Mouse (Mus musculus): ENCODE data around the gene Prph2. TPM values are rescaled to one million over a fixed set of nuclear protein-coding genes. Genes with fewer than 3 reads are reported as not detected.

Gene Prph2
- polyA plus RNA-seq, 2 experiments, result not detected

DNA sequence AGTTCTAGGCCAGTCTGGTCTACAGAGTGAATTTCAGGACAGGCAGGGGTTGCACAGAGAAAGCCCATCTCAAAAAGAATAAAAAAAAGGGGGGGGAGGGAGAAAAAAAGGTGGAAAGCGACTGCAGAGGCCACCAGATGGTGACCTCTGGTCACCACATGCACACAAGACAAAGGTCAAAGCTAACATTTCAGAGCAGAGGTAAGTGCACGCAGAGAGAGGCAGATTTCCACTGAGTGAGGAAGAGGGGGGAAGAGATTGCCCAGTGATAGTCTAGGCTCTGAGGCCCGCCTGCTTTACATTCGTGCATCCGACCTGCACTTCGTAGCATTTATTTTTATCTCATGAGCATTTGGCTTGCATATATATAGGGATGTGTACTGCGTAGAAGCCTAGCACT is 37.5 kb upstream of the Prph2 start:
- no peaks in the 10 kb centered on the region for H3K9me3 ChIP-seq (ENCODE audit: control insufficient read depth, low read length)
- no peak overlapping the region for H3K27ac ChIP-seq (replicated peaks; ENCODE audit: low read depth, low read length)
- H3K4me2 ChIP-seq (replicated peaks; ENCODE audit: low read depth, low read length, severe bottlenecking), result no peak overlapping the region
- no peaks in the 10 kb centered on the region for H3K4me1 ChIP-seq (ENCODE audit: control insufficient read depth, insufficient read depth, low read length)
- H3K27me3 ChIP-seq (ENCODE audit: control insufficient read depth, insufficient read depth, low read length), result no peaks in the 10 kb centered on the region
- H3K36me3 ChIP-seq (ENCODE audit: control insufficient read depth, insufficient read depth, low read length), result no peaks in the 10 kb centered on the region
- ATAC-seq (ENCODE audit: low FRiP score, low read depth) (no peak), DNase-seq (ENCODE audit: low spot score) (no peak)
- H3K9ac ChIP-seq (ENCODE audit: low read depth, low read length, severe bottlenecking), result no peak overlapping the region
- no peak for TF ChIP-seq POLR2A (IDR thresholded peaks at IDR 0.05; ENCODE audit: borderline replicate concordance, extremely low read depth, insufficient read depth, insufficient read length)
- 73% methylated on average over 7 of the region's 7 CpGs for WGBS
- no peak overlapping the region for H3K4me3 ChIP-seq (replicated peaks; ENCODE audit: low read length)

DNA sequence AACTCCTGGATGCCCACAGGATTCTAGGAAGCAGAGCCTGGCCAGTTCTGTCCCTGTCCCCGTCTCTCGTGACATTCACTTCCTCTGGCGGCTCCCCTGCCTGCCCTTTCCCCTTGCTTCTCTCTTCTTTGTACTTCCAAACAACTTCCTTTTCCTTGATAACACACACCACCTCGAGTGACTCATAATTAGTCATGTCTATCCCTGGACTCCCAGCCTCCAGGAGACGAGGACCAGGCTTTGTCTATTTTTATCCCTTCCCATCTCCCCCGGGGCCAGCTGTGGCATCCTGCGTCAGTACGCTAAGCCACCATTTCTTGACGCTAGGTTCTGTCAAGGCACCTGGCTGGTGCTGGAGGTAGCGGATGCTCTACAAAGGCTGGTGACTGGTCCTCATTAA is 36.1 kb upstream of the Prph2 start:
- no peak for TF ChIP-seq POLR2A (IDR thresholded peaks at IDR 0.05; ENCODE audit: borderline replicate concordance, extremely low read depth, insufficient read depth, insufficient read length)
- Histone ChIP-seq H3K27ac (replicated peaks; ENCODE audit: low read depth, low read length) (no peak overlapping the region), H3K9me3 (ENCODE audit: control insufficient read depth, low read length) (no peaks in the 10 kb centered on the region), H3K4me3 (replicated peaks; ENCODE audit: low read length) (no peak overlapping the region), H3K27me3 (ENCODE audit: control insufficient read depth, insufficient read depth, low read length) (no peaks in the 10 kb centered on the region), H3K36me3 (ENCODE audit: control insufficient read depth, insufficient read depth, low read length) (no peaks in the 10 kb centered on the region), H3K9ac (ENCODE audit: low read depth, low read length, severe bottlenecking) (no peak overlapping the region), H3K4me1 (ENCODE audit: control insufficient read depth, insufficient read depth, low read length) (no peaks in the 10 kb centered on the region), H3K4me2 (replicated peaks; ENCODE audit: low read depth, low read length, severe bottlenecking) (no peak overlapping the region)
- 43% methylated on average over 10 of the region's 10 CpGs for WGBS
- ATAC-seq (ENCODE audit: low FRiP score, low read depth) (no peak), DNase-seq (ENCODE audit: low spot score) (no peak)

DNA sequence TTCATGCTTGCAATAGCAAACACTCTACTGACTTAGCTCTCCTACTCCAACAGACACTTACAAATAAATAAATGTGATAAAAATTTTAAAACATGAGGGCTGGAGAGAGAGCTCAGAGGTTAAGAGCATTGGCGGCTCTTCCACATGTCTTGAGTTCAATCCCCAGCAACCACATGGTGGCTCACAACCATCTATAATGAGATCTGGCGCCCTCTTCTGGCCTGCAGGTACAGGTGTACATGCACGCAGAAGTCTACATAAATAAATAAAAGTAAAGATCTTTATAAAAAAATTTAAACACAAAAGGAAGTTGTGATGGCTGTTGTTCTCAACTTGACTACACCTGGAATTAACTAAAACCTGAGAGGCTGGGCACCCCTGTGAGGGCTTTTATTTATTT is 34.6 kb upstream of the Prph2 start:
- no peak overlapping the region for H3K9ac ChIP-seq (ENCODE audit: low read depth, low read length, severe bottlenecking)
- H3K4me1 ChIP-seq (ENCODE audit: control insufficient read depth, insufficient read depth, low read length), result no peaks in the 10 kb centered on the region
- 70% methylated on average over 3 of the region's 3 CpGs for WGBS
- no peaks in the 10 kb centered on the region for H3K36me3 ChIP-seq (ENCODE audit: control insufficient read depth, insufficient read depth, low read length)
- H3K27ac ChIP-seq (replicated peaks; ENCODE audit: low read depth, low read length), result no peak overlapping the region
- no peak overlapping the region for H3K4me3 ChIP-seq (replicated peaks; ENCODE audit: low read length)
- no peak for DNase-seq (ENCODE audit: low spot score)
- H3K9me3 ChIP-seq (ENCODE audit: control insufficient read depth, low read length), result no peaks in the 10 kb centered on the region
- ATAC-seq (ENCODE audit: low FRiP score, low read depth), result no peak
- TF ChIP-seq POLR2A (IDR thresholded peaks at IDR 0.05; ENCODE audit: borderline replicate concordance, extremely low read depth, insufficient read depth, insufficient read length), result no peak
- no peaks in the 10 kb centered on the region for H3K27me3 ChIP-seq (ENCODE audit: control insufficient read depth, insufficient read depth, low read length)
- H3K4me2 ChIP-seq (replicated peaks; ENCODE audit: low read depth, low read length, severe bottlenecking), result no peak overlapping the region

DNA sequence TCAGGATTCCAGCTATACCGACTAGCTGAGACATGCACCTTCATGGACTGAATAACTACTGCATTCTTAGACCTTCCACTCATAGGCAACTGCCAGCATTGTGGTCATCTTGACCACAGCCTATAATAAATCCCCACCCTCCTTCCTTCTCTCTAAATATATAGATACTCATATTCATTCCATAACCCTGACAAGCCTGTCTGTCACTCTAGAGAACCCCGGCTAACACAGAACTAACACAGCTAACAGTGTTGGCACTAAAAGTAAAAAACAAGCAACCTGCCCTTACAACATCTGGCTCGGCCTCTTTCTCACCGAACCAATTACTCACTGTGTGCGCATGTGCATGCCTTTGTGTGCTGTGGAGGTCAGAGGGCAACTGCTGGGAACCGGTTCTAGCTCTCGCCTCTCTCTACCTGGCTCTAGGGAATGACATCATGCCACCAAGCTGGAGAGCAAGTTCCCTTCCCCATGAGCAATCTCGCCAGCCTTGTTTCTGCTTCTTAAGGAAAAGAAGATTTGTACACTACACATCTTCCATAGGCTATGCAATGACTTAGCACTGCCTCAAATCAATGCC is 33.8 kb upstream of the Prph2 start:
- no peaks in the 10 kb centered on the region for H3K9me3 ChIP-seq (ENCODE audit: control insufficient read depth, low read length)
- no peak overlapping the region for H3K9ac ChIP-seq (ENCODE audit: low read depth, low read length, severe bottlenecking)
- no peak for ATAC-seq (ENCODE audit: low FRiP score, low read depth)
- H3K4me2 ChIP-seq (replicated peaks; ENCODE audit: low read depth, low read length, severe bottlenecking), result no peak overlapping the region
- WGBS, result 39% methylated on average over 8 of the region's 8 CpGs
- TF ChIP-seq POLR2A (IDR thresholded peaks at IDR 0.05; ENCODE audit: borderline replicate concordance, extremely low read depth, insufficient read depth, insufficient read length), result no peak
- no peaks in the 10 kb centered on the region for H3K27me3 ChIP-seq (ENCODE audit: control insufficient read depth, insufficient read depth, low read length)
- no peak overlapping the region for H3K4me3 ChIP-seq (replicated peaks; ENCODE audit: low read length)
- H3K36me3 ChIP-seq (ENCODE audit: control insufficient read depth, insufficient read depth, low read length), result no peaks in the 10 kb centered on the region
- H3K27ac ChIP-seq (replicated peaks; ENCODE audit: low read depth, low read length), result no peak overlapping the region
- H3K4me1 ChIP-seq (ENCODE audit: control insufficient read depth, insufficient read depth, low read length), result no peaks in the 10 kb centered on the region
- no peak for DNase-seq (ENCODE audit: low spot score)

DNA sequence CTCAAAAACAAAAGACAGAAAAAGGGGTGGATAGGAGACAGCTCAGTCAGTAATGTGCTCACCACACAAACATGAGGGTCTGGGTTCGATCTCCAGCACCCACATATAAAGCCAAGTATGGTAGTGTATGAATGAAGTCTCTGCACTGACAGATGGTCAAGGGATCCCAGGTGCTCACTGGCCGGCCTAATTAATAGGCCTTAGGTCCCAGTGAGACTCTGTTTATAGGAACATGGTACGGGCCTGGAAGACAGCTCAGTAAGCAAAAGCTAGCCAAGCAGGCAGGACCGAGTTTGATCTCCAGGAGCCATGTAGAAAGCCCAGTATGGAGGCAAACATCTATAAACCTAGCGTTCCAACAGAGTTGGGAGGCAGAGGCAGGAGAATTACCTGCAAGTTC is 33.2 kb upstream of the Prph2 start:
- H3K27ac ChIP-seq (replicated peaks; ENCODE audit: low read depth, low read length), result no peak overlapping the region
- no peaks in the 10 kb centered on the region for H3K9me3 ChIP-seq (ENCODE audit: control insufficient read depth, low read length)
- no peak for ATAC-seq (ENCODE audit: low FRiP score, low read depth)
- H3K4me3 ChIP-seq (replicated peaks; ENCODE audit: low read length), result no peak overlapping the region
- DNase-seq (ENCODE audit: low spot score), result no peak
- 72% methylated on average over 5 of the region's 5 CpGs for WGBS
- H3K4me1 ChIP-seq (ENCODE audit: control insufficient read depth, insufficient read depth, low read length), result no peaks in the 10 kb centered on the region
- H3K36me3 ChIP-seq (ENCODE audit: control insufficient read depth, insufficient read depth, low read length), result no peaks in the 10 kb centered on the region
- no peaks in the 10 kb centered on the region for H3K27me3 ChIP-seq (ENCODE audit: control insufficient read depth, insufficient read depth, low read length)
- no peak for TF ChIP-seq POLR2A (IDR thresholded peaks at IDR 0.05; ENCODE audit: borderline replicate concordance, extremely low read depth, insufficient read depth, insufficient read length)
- no peak overlapping the region for H3K4me2 ChIP-seq (replicated peaks; ENCODE audit: low read depth, low read length, severe bottlenecking)
- no peak overlapping the region for H3K9ac ChIP-seq (ENCODE audit: low read depth, low read length, severe bottlenecking)

DNA sequence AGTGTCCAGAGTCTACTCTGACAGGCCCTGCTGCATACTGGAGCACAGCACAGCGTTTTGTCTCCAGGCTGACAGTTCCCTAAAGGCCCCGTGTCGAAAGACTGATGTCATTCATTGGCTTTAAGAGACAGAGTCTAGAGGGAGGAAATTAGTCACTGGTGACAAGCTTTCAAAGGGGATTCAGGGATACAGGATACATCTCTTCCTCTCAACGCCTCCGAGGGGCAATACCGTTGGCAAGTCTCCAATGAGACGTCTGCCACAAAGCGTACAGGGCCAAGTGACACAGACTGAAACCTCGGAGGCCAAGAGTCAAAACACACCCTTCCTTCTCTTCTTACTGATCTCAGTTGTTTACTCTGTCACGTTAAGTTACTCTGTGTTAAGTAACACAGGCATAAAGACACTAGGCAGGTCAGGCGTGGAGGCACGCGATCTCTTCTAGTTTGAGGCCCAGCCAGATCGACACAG is 30.4 kb upstream of the Prph2 start:
- DNase-seq (ENCODE audit: low spot score) (no peak), ATAC-seq (ENCODE audit: low FRiP score, low read depth) (no peak)
- Histone ChIP-seq H3K36me3 (ENCODE audit: control insufficient read depth, insufficient read depth, low read length) (no peaks in the 10 kb centered on the region), H3K9ac (ENCODE audit: low read depth, low read length, severe bottlenecking) (no peak overlapping the region), H3K27me3 (ENCODE audit: control insufficient read depth, insufficient read depth, low read length) (no peaks in the 10 kb centered on the region), H3K4me1 (ENCODE audit: control insufficient read depth, insufficient read depth, low read length) (no peaks in the 10 kb centered on the region), H3K9me3 (ENCODE audit: control insufficient read depth, low read length) (no peaks in the 10 kb centered on the region), H3K4me2 (replicated peaks; ENCODE audit: low read depth, low read length, severe bottlenecking) (no peak overlapping the region), H3K27ac (replicated peaks; ENCODE audit: low read depth, low read length) (no peak overlapping the region), H3K4me3 (replicated peaks; ENCODE audit: low read length) (no peak overlapping the region)
- no peak for TF ChIP-seq POLR2A (IDR thresholded peaks at IDR 0.05; ENCODE audit: borderline replicate concordance, extremely low read depth, insufficient read depth, insufficient read length)
- WGBS, result 55% methylated on average over 14 of the region's 14 CpGs

Measured in limb, embryonic 14.5 days (tissue).